Mouse (Mus musculus) A20 (cell line): ENCODE data around the gene Abcb11.

Source experiments
- DNase-seq: peaks from one replicate; pipeline ENCODE4 v3.0.0-alpha.2; 2011; ENCODE audit warnings: low read depth, low spot score

Gene Abcb11

GRCm38 (mm10) chr2:69264069-69264618 is 78.3 kb downstream of the Abcb11 start:
- no peak for DNase-seq

- no peak for DNase-seq
These were observed 94.1 kb downstream of the Abcb11 start for GRCm38 (mm10) chr2:69248221-69248755.

- no peak for DNase-seq
These were observed 95.3 kb downstream of the Abcb11 start for GRCm38 (mm10) chr2:69247081-69247480.

GRCm38 (mm10) chr2:69244924-69245323 is 97.5 kb downstream of the Abcb11 start:
- no peak for DNase-seq

- DNase-seq, result no peak
These were observed 103.1 kb downstream of the Abcb11 start for GRCm38 (mm10) chr2:69239315-69239714.

GRCm38 (mm10) chr2:69234976-69235678 is 107.3 kb downstream of the Abcb11 start:
- no peak for DNase-seq

GRCm38 (mm10) chr2:69232101-69232500 is 110.3 kb downstream of the Abcb11 start:
- DNase-seq, result no peak

- DNase-seq, result no peak
These were observed 112.3 kb downstream of the Abcb11 start for GRCm38 (mm10) chr2:69230137-69230536.

- DNase-seq, result no peak
These were observed 113.8 kb downstream of the Abcb11 start for GRCm38 (mm10) chr2:69228635-69229034.

- DNase-seq, result no peak
These were observed 115.5 kb downstream of the Abcb11 start for GRCm38 (mm10) chr2:69226876-69227275.

GRCm38 (mm10) chr2:69224724-69225123 is 117.7 kb downstream of the Abcb11 start:
- DNase-seq, result no peak

GRCm38 (mm10) chr2:69222815-69223214 is 119.6 kb downstream of the Abcb11 start:
- DNase-seq, result no peak

GRCm38 (mm10) chr2:69221868-69222416 is 120.5 kb downstream of the Abcb11 start:
- no peak for DNase-seq

- no peak for DNase-seq
These were observed 127.2 kb downstream of the Abcb11 start for GRCm38 (mm10) chr2:69215242-69215641.

- no peak for DNase-seq
These were observed 129.8 kb downstream of the Abcb11 start for GRCm38 (mm10) chr2:69212652-69213051.

GRCm38 (mm10) chr2:69210773-69211172 is 131.6 kb downstream of the Abcb11 start, which contains the start of gene G6pc2:
Gene G6pc2 (plus strand): TSS chr2:69211073.
- DNase-seq, result no peak

GRCm38 (mm10) chr2:69209684-69210083 is 132.7 kb downstream of the Abcb11 start:
- DNase-seq, result no peak

- no peak for DNase-seq
These were observed 135.9 kb downstream of the Abcb11 start for GRCm38 (mm10) chr2:69206523-69206922.

- DNase-seq, result peak; percentile 95
These were observed 136.5 kb downstream of the Abcb11 start, which contains the start of gene Spc25 for GRCm38 (mm10) chr2:69205791-69206351. Gene Spc25 (minus strand): TSS chr2:69206194.

GRCm38 (mm10) chr2:69205185-69205584 is 137.2 kb downstream of the Abcb11 start:
- no peak for DNase-seq

GRCm38 (mm10) chr2:69193555-69193954 is 148.9 kb downstream of the Abcb11 start:
- DNase-seq, result no peak

GRCm38 (mm10) chr2:69191059-69191458 is 151.4 kb downstream of the Abcb11 start:
- no peak for DNase-seq
